Mouse (Mus musculus): ENCODE results near the gene Dram2. TPM values are rescaled to one million over a fixed set of nuclear protein-coding genes. Genes with fewer than 3 reads are reported as not detected.
A peak's percentile ranks its signal among the peaks of the same experiment; 100 is the strongest.
"Not testable (repeated sequence)": the region's sequence is repeated elsewhere in the genome, so short reads cannot be mapped to it uniquely, and the experiment has no call there.

The Dram2 gene
- polyA plus RNA-seq, 1 experiment from 2014 or later: 52.2 TPM

DNA sequence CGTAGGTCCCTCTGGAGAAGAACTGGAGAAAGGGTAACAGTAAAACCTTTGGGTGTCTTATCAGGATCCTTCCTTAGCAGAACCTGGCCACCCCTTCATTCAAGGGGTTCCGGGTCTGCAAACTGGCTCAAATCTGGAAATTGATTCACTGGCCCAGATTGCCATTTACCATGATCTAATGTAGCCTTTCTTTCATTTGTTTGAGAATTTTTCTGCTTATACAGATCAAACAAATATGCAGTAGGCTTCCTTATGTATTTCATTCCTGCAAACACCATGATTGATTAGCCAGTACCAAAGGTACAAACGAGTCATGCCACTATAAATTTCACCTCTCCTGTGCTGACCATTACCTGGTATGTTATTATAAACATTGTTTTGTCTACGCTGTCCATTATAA lies 46.0 kb downstream of the Dram2 start:
- not testable (repeated sequence) for ATAC-seq (ENCODE audit: low FRiP score); H3K4me3 ChIP-seq (ENCODE audit: low read depth, low read length); H3K27me3 ChIP-seq (ENCODE audit: control insufficient read depth, insufficient read depth, low read length); H3K9ac ChIP-seq (ENCODE audit: low read length); H3K27ac ChIP-seq (ENCODE audit: low read depth, low read length); H3K4me2 ChIP-seq; H3K36me3 ChIP-seq (ENCODE audit: control insufficient read depth, insufficient read depth, low read length); H3K4me1 ChIP-seq (ENCODE audit: control insufficient read depth, insufficient read depth, low read length); H3K9me3 ChIP-seq (ENCODE audit: control insufficient read depth, low read length)
- peak; percentile 93 for DNase-seq (ENCODE audit: low spot score, missing footprints)
- WGBS: 82% methylated on average over 4 of the region's 4 CpGs

DNA sequence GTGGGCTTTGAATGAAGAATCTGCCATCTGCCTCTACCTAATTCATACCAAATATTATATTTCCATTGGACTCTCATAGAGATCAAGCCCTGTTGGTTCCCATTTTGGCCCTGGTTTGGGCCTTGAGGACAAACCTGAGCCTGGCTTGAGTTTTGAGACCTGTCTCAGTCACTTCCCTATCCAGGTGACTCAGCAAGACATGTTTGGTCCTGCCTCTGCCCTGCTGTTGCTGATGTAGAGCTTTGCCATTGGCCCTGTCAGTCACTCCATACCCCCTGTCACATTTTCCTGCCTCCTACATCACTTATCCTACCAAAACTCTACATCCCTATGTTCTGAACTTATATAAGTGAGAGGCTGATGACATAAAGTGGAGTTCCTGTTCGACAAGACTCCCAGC lies 70.5 kb downstream of the Dram2 start:
- 88% methylated on average over 1 of the region's 1 CpGs for WGBS
- Histone ChIP-seq H3K4me1 (ENCODE audit: control insufficient read depth, insufficient read depth, low read length) (no peaks in the 10 kb centered on the region), H3K9me3 (ENCODE audit: control insufficient read depth, low read length) (no peaks in the 10 kb centered on the region), H3K9ac (ENCODE audit: low read length) (no peak overlapping the region), H3K36me3 (ENCODE audit: control insufficient read depth, insufficient read depth, low read length) (no peaks in the 10 kb centered on the region), H3K4me2 (no peak overlapping the region), H3K27ac (ENCODE audit: low read depth, low read length) (no peak overlapping the region), H3K4me3 (ENCODE audit: low read depth, low read length) (no peak overlapping the region), H3K27me3 (ENCODE audit: control insufficient read depth, insufficient read depth, low read length) (no peaks in the 10 kb centered on the region)
- DNase-seq (ENCODE audit: low spot score, missing footprints) (no peak), ATAC-seq (ENCODE audit: low FRiP score) (no peak)

Other genes starting within 250 kb of the Dram2 start
- gene Chil6, start 141.6 kb upstream of the Dram2 start, polyA plus RNA-seq (2014; fragmentation: Nextera tagmentation; extraction: Ambion mirVana): not detected in 2 replicates
- gene Dennd2d, start 65.4 kb upstream of the Dram2 start, polyA plus RNA-seq (2014; fragmentation: Nextera tagmentation; extraction: Ambion mirVana): 0.72 and 0.80 TPM in 2 replicates
- 44.9 and 49.3 TPM in 2 replicates for gene Cept1, start within 50 bp of the Dram2 start, polyA plus RNA-seq (2014; fragmentation: Nextera tagmentation; extraction: Ambion mirVana)
- 21.8 and 23.1 TPM in 2 replicates for gene Lrif1, start 137.2 kb downstream of the Dram2 start, polyA plus RNA-seq (2014; fragmentation: Nextera tagmentation; extraction: Ambion mirVana)
- gene Cd53, start 242.4 kb downstream of the Dram2 start, polyA plus RNA-seq (2014; fragmentation: Nextera tagmentation; extraction: Ambion mirVana): 4.2 TPM in 2 replicates

All from midbrain, embryonic 11.5 days (tissue).